Mouse (Mus musculus): ENCODE results near the gene S100a1.

GRCm38 (mm10) chr3:90505216-90505615 is 9.0 kb downstream of the S100a1 start:
- TF ChIP-seq POLR2AphosphoS2 (IDR thresholded peaks at IDR 0.05; ENCODE audit: insufficient read length, low read depth) (no peak), E2F4 (IDR thresholded peaks at IDR 0.05; ENCODE audit: insufficient read depth) (no peak), MYOG (IDR thresholded peaks at IDR 0.05; ENCODE audit: control insufficient read depth in 1 of 3, insufficient read depth in 1 of 3, insufficient read length in 2 of 3, low read depth in 2 of 3) (no peak), POLR2A (IDR thresholded peaks at IDR 0.05; ENCODE audit: insufficient read length, low read depth) (no peak), MAX (IDR thresholded peaks at IDR 0.05; ENCODE audit: low read depth) (no peak), TCF3 (IDR thresholded peaks at IDR 0.05; ENCODE audit: insufficient read length, low read depth) (no peak)
